Mouse (Mus musculus) ES-Bruce4 (cell line): Measurements from ENCODE around the gene Frmd4b.

ENCODE experiments used
- CTCF ChIP-seq: IDR thresholded peaks from one replicate; pipeline ENCODE4 v1.8.1; 2011; ENCODE audit warnings: low read depth, low read length
- EP300 ChIP-seq: IDR thresholded peaks from 2 replicates; pipeline ENCODE4 v1.6.1; 2011; ENCODE audit warnings: low read depth, low read length; ENCODE audit not compliant: insufficient read depth
- POLR2A ChIP-seq: IDR thresholded peaks from one replicate; pipeline ENCODE4 v1.8.1; 2011; ENCODE audit warnings: low read length; ENCODE audit not compliant: insufficient read depth

- TF ChIP-seq CTCF: no peak
- no peak for TF ChIP-seq POLR2A
- no peak for TF ChIP-seq EP300
These were observed 159.0 kb downstream of the Frmd4b start for GRCm38 (mm10) chr6:97458358-97458757.
